ENCODE assay signal across 20 mouse cellular contexts in genomic region chr10:59857157-59857556, GRCm38 (mm10). TPM values are rescaled to one million over a fixed set of nuclear protein-coding genes. Genes with fewer than 3 reads are reported as not detected.
DNase-seq lines count a peak whose midpoint lies in the region; ATAC-seq and TF ChIP-seq lines count a peak whose summit lies in the region.
"Had no signal": no experiment of that assay in that cellular context is flagged by ENCODE, and none has a peak within 500 bp of the region (broad histone marks: within the 10 kb centered on the region; RNA-seq: fewer than 3 reads in every experiment).

No protein-coding gene starts in this region.

- H3K4me1 ChIP-seq in kidney, adult 2 months (ENCODE audit: control insufficient read depth, insufficient read depth, low read length) = no peaks in the 10 kb centered on the region
- H3K4me1 ChIP-seq in kidney, embryonic 16.5 days (ENCODE audit: insufficient read depth, low read length) = peaks cover 10% of the 10 kb centered on the region; the same call in 1 of the 2 replicates
- H3K4me1 ChIP-seq in intestine, embryonic 15.5 days (replicated peaks) = no peaks in the 10 kb centered on the region
- 0 out of 2 replicates have a peak, but pooled peaks cover 3% of the 10 kb centered on the region for H3K4me1 ChIP-seq in forebrain, embryonic 13.5 days
- H3K4me1 ChIP-seq: heart, embryonic 13.5 days had no signal

- H3K36me3 ChIP-seq in kidney, adult 2 months (ENCODE audit: control insufficient read depth, insufficient read depth, low read length) = no peaks in the 10 kb centered on the region
- 0 out of 2 replicates have a peak, but pooled peaks cover under 1% of the 10 kb centered on the region for H3K36me3 ChIP-seq in kidney, embryonic 16.5 days (ENCODE audit: insufficient read depth, low read length)
- H3K36me3 ChIP-seq in intestine, embryonic 15.5 days = no peaks in the 10 kb centered on the region
- no peaks in the 10 kb centered on the region for H3K36me3 ChIP-seq in forebrain, embryonic 13.5 days (ENCODE audit: poor library complexity, severe bottlenecking)
- H3K36me3 ChIP-seq: embryonic facial prominence, embryonic 10.5 days; heart, embryonic 13.5 days; hindbrain, embryonic 13.5 days; limb, embryonic 12.5 days had no signal

- no peak for ATAC-seq in kidney, embryonic 16.5 days (ENCODE audit: low FRiP score, low TSS enrichment)
- ATAC-seq in intestine, embryonic 15.5 days = peak; percentile 74; the same call in 1 of the 2 replicates
- ATAC-seq in forebrain, embryonic 13.5 days = no peak
- ATAC-seq: inflammation-experienced regulatory T-cells, adult 6 months; midbrain, embryonic 16.5 days had no signal

- no peak overlapping the region for H3K27ac ChIP-seq in kidney, adult 2 months (ENCODE audit: insufficient read depth, low read depth, low read length)
- H3K27ac ChIP-seq in kidney, embryonic 16.5 days (ENCODE audit: low read length) = no peak overlapping the region
- H3K27ac ChIP-seq in intestine, embryonic 15.5 days = no peak overlapping the region
- H3K27ac ChIP-seq in forebrain, embryonic 13.5 days = no peak overlapping the region
- H3K27ac ChIP-seq: heart, embryonic 13.5 days; hindbrain, embryonic 13.5 days; limb, embryonic 12.5 days; liver, embryonic 14.5 days had no signal

- no peak overlapping the region for H3K4me2 ChIP-seq in kidney, embryonic 16.5 days (replicated peaks; ENCODE audit: low read depth, low read length)
- H3K4me2 ChIP-seq in intestine, embryonic 15.5 days (replicated peaks) = no peak overlapping the region
- no peak overlapping the region for H3K4me2 ChIP-seq in forebrain, embryonic 13.5 days
- H3K4me2 ChIP-seq: heart, embryonic 13.5 days; hindbrain, embryonic 13.5 days; limb, embryonic 12.5 days had no signal

- 39% methylated on average over 5 of the region's 5 CpGs for WGBS in kidney, adult 2 months
- 68% methylated on average over 5 of the region's 5 CpGs for WGBS in kidney, embryonic 16.5 days
- WGBS in intestine, embryonic 15.5 days = 56% methylated on average over 5 of the region's 5 CpGs
- 84% methylated on average over 5 of the region's 5 CpGs for WGBS in forebrain, embryonic 13.5 days

- DNase-seq in kidney, adult 2 months = peak; percentile 57
- DNase-seq in adipocyte (ENCODE audit: low spot score) = peak; percentile 25
- peak; percentile 51 to 78 for DNase-seq in kidney, postnatal 25 days
- DNase-seq in right cerebral cortex, adult 18-20 months = no peak
- DNase-seq: cerebellum, adult 2 months; gastrocnemius, postnatal 10 days; heart, adult 11 months; lung, postnatal 10 days; right cerebral cortex, postnatal 25 days; thymus, postnatal 14 days had no signal

- no peak for TF ChIP-seq POLR2A in kidney, adult 2 months (IDR thresholded peaks at IDR 0.05; ENCODE audit: low read depth, low read length)

- H3K9ac ChIP-seq in kidney, embryonic 16.5 days (replicated peaks; ENCODE audit: low read length) = no peak overlapping the region
- H3K9ac ChIP-seq in intestine, embryonic 15.5 days = no peak overlapping the region
- no peak overlapping the region for H3K9ac ChIP-seq in forebrain, embryonic 13.5 days
- H3K9ac ChIP-seq: heart, embryonic 13.5 days; hindbrain, embryonic 13.5 days; limb, embryonic 12.5 days; liver, embryonic 14.5 days had no signal

- H3K9me3 ChIP-seq in kidney, embryonic 16.5 days (ENCODE audit: low read length) = no peaks in the 10 kb centered on the region
- no peaks in the 10 kb centered on the region for H3K9me3 ChIP-seq in intestine, embryonic 15.5 days
- H3K9me3 ChIP-seq in forebrain, embryonic 13.5 days (replicated peaks) = no peaks in the 10 kb centered on the region
- H3K9me3 ChIP-seq: embryonic facial prominence, embryonic 10.5 days; heart, embryonic 13.5 days; hindbrain, embryonic 13.5 days; limb, embryonic 12.5 days had no signal

- no peak overlapping the region for H3K4me3 ChIP-seq in kidney, adult 2 months (ENCODE audit: insufficient read depth, low read depth, low read length)
- H3K4me3 ChIP-seq in kidney, embryonic 16.5 days (ENCODE audit: low read length) = no peak overlapping the region
- no peak overlapping the region for H3K4me3 ChIP-seq in intestine, embryonic 15.5 days (replicated peaks)
- no peak overlapping the region for H3K4me3 ChIP-seq in forebrain, embryonic 13.5 days
- H3K4me3 ChIP-seq: embryonic facial prominence, embryonic 10.5 days; heart, embryonic 13.5 days; hindbrain, embryonic 13.5 days; limb, embryonic 12.5 days had no signal

- no peak for TF ChIP-seq CTCF in kidney, adult 2 months (conservative IDR thresholded peaks at IDR 0.05; ENCODE audit: insufficient read depth, insufficient read length, low read depth, low read length)

- H3K27me3 ChIP-seq in kidney, adult 2 months (replicated peaks; ENCODE audit: control insufficient read depth, insufficient read depth, low read length) = no peaks in the 10 kb centered on the region
- H3K27me3 ChIP-seq in kidney, embryonic 16.5 days (ENCODE audit: insufficient read depth, low read length) = no peaks in the 10 kb centered on the region
- H3K27me3 ChIP-seq in intestine, embryonic 15.5 days (replicated peaks) = no peaks in the 10 kb centered on the region
- H3K27me3 ChIP-seq in forebrain, embryonic 13.5 days = no peaks in the 10 kb centered on the region
- H3K27me3 ChIP-seq: heart, embryonic 13.5 days; hindbrain, embryonic 13.5 days; limb, embryonic 12.5 days had no signal

RNA-seq across cellular contexts. Expression of gene Dnajb12, which starts 22.2 kb away (rescaled TPM):
- polyA plus RNA-seq in kidney, adult 2 months (2012; rRNA removed) = 85.8 and 87.3 TPM in 2 replicates
- polyA plus RNA-seq in kidney, embryonic 16.5 days (2015; fragmentation: Nextera tagmentation; extraction: Ambion mirVana) = 30.1 and 32.9 TPM in 2 replicates
- 24.5 and 25.2 TPM in 2 replicates for polyA plus RNA-seq in intestine, embryonic 15.5 days (2015; fragmentation: Nextera tagmentation; extraction: Ambion mirVana)
- polyA plus RNA-seq in forebrain, embryonic 13.5 days (2015; fragmentation: Nextera tagmentation; extraction: Ambion mirVana) = 16.9 and 18.4 TPM in 2 replicates
